Mouse (Mus musculus) limb, embryonic 14.5 days (tissue): Measurements from ENCODE around the gene Lhb. TPM values are rescaled to one million over a fixed set of nuclear protein-coding genes. Genes with fewer than 3 reads are reported as not detected.

Experiments used
- ATAC-seq: fragments of 200-750 bp; cut with Nextera tagmentation; 2 replicates; pipeline ENCODE4 v1.8.0; 2017; ENCODE audit warnings: low read depth, moderate number of reproducible peaks, moderate TSS enrichment; ENCODE audit not compliant: low FRiP score
- DNase-seq: peaks from one replicate; pipeline ENCODE4 v3.0.0-alpha.2; 2015; ENCODE audit warnings: low spot score
- H3K27ac ChIP-seq: fragments of 300-500 bp; sonication (generic); replicated peaks from 2 replicates; pipeline ENCODE4 v1.5.1; 2014; ENCODE audit warnings: low read depth, mild to moderate bottlenecking, low read length, moderate library complexity, mixed read lengths
- H3K27me3 ChIP-seq: fragments of 300-500 bp; sonication (generic); 2 replicates; pipeline ENCODE4 v1.6.1; 2014; ENCODE audit warnings: low read length, mixed read lengths; ENCODE audit not compliant: control insufficient read depth, insufficient read depth
- H3K36me3 ChIP-seq: fragments of 300-500 bp; sonication (generic); 2 replicates; pipeline ENCODE4 v1.6.1; 2014; ENCODE audit warnings: mild to moderate bottlenecking, low read length, moderate library complexity, mixed read lengths; ENCODE audit not compliant: control insufficient read depth, insufficient read depth
- H3K4me1 ChIP-seq: fragments of 300-500 bp; sonication (generic); 2 replicates; pipeline ENCODE4 v1.6.1; 2014; ENCODE audit warnings: antibody characterized with exemption, low read length, mixed read lengths; ENCODE audit not compliant: control insufficient read depth, insufficient read depth
- H3K4me2 ChIP-seq: fragments of 300-500 bp; sonication (generic); replicated peaks from 2 replicates; pipeline ENCODE4 v1.6.1; 2014; ENCODE audit warnings: low read depth, mild to moderate bottlenecking, low read length, moderate library complexity; ENCODE audit not compliant: severe bottlenecking
- H3K4me3 ChIP-seq: fragments of 300-500 bp; sonication (generic); replicated peaks from 2 replicates; pipeline ENCODE4 v1.5.1; 2014; ENCODE audit warnings: low read length
- H3K9ac ChIP-seq: fragments of 300-500 bp; sonication (generic); 2 replicates; pipeline ENCODE4 v1.6.1; 2014; ENCODE audit warnings: mild to moderate bottlenecking, low read depth, low read length, moderate library complexity; ENCODE audit not compliant: severe bottlenecking
- H3K9me3 ChIP-seq: fragments of 300-500 bp; sonication (generic); 2 replicates; pipeline ENCODE4 v1.6.1; 2016; ENCODE audit warnings: low read length; ENCODE audit not compliant: control insufficient read depth
- POLR2A ChIP-seq: fragments of 200-500 bp; IDR thresholded peaks from 2 replicates; pipeline ENCODE4 v1.8.0; 2012; ENCODE audit warnings: inconsistent platforms, mild to moderate bottlenecking, moderate library complexity, borderline replicate concordance; ENCODE audit not compliant: insufficient read depth, insufficient read length; ENCODE audit errors: extremely low read depth
- WGBS: fragments of 180-500 bp; shearing (Covaris S2); extraction: QIAGEN DNeasy Blood & Tissue Kit; methylation state at CpG from one replicate; pipeline ENCODE4 v1.1.7; 2014; 5-methylcytosine and 5-hydroxymethylcytosine counted together
- polyA plus RNA-seq, 2 experiments: library from polyadenylated mRNA; depleted of rRNA in 1 of 2; stranded (reverse) in 1 of 2; unstranded in 1 of 2; fragments of >200 nt; fragmentation: Nextera tagmentation in 1 of 2; extraction: Ambion mirVana in 1 of 2; gene quantifications; 2 replicates each; pipeline versions ENCODE4 v1.2.1 to v1.2.3; 2012 to 2014

The Lhb gene
- polyA plus RNA-seq, 2 experiments = 0.50 TPM; not detected in 1

- H3K4me3 ChIP-seq = no peak overlapping the region
- DNase-seq = no peak
- H3K36me3 ChIP-seq = no peaks in the 10 kb centered on the region
- H3K9me3 ChIP-seq = no peaks in the 10 kb centered on the region
- H3K27me3 ChIP-seq = peaks cover 61% of the 10 kb centered on the region
- no peak overlapping the region for H3K9ac ChIP-seq
- ATAC-seq = no peak
- no peak for TF ChIP-seq POLR2A
- H3K4me2 ChIP-seq = no peak overlapping the region
- WGBS = 68% methylated on average over 7 of the region's 7 CpGs
- peaks cover 3% of the 10 kb centered on the region; the same call in 1 of the 2 replicates for H3K4me1 ChIP-seq
- H3K27ac ChIP-seq = no peak overlapping the region
Measured at GRCm38 (mm10) chr7:45408351-45408750, 12.3 kb upstream of the Lhb start.

- Histone ChIP-seq H3K27ac (no peak overlapping the region), H3K9me3 (no peaks in the 10 kb centered on the region), H3K4me2 (no peak overlapping the region), H3K27me3 (peaks cover 67% of the 10 kb centered on the region), H3K36me3 (no peaks in the 10 kb centered on the region), H3K4me1 (peaks cover 5% of the 10 kb centered on the region), H3K4me3 (no peak overlapping the region), H3K9ac (no peak overlapping the region)
- ATAC-seq (no peak), DNase-seq (no peak)
- 83% methylated on average over 17 of the region's 17 CpGs for WGBS
- TF ChIP-seq POLR2A = no peak
Measured at GRCm38 (mm10) chr7:45408949-45409348, 11.7 kb upstream of the Lhb start.

DNA sequence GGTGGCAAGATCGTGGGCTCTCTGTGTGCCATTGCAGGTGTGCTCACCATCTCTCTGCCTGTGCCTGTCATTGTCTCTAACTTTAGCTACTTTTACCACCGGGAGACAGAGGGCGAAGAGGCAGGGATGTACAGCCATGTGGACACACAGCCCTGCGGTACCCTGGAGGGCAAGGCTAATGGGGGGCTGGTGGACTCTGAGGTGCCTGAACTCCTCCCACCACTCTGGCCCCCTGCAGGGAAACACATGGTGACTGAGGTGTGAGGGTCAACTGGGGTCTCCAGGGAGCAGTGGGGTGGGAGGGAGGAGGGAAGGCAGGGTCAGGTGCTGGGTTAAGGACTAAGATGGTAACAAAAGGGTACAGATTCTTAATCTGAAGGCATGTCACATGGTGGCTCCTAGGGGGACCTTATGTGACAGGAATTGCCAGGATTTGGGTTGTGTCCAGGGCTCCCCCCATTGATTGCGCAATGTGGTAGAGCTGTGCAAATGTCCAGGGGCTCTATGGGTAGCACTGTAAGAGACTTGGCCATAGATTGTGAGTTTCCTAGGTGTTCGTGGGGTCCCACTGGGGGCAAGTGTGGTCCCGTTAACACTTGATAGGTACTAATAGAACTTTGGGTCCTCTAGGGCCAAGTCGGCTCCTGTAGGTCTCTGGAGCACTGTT is 11.0 kb upstream of the Lhb start:
- no peak for ATAC-seq
- no peak for DNase-seq
- Histone ChIP-seq H3K27me3 (peaks cover 74% of the 10 kb centered on the region), H3K9ac (no peak overlapping the region), H3K4me1 (peaks cover 7% of the 10 kb centered on the region), H3K27ac (no peak overlapping the region), H3K4me2 (no peak overlapping the region), H3K36me3 (no peaks in the 10 kb centered on the region), H3K4me3 (no peak overlapping the region), H3K9me3 (no peaks in the 10 kb centered on the region)
- WGBS = 83% methylated on average over 8 of the region's 8 CpGs
- TF ChIP-seq POLR2A = no peak

- Histone ChIP-seq H3K27me3 (peaks cover 76% of the 10 kb centered on the region), H3K9ac (no peak overlapping the region), H3K4me2 (no peak overlapping the region), H3K27ac (no peak overlapping the region), H3K36me3 (no peaks in the 10 kb centered on the region), H3K9me3 (no peaks in the 10 kb centered on the region), H3K4me3 (no peak overlapping the region), H3K4me1 (peaks cover 4% of the 10 kb centered on the region)
- 81% methylated on average over 2 of the region's 2 CpGs for WGBS
- ATAC-seq = no peak
- TF ChIP-seq POLR2A = no peak
- no peak for DNase-seq
Measured at GRCm38 (mm10) chr7:45412421-45412820, 8.2 kb upstream of the Lhb start.

DNA sequence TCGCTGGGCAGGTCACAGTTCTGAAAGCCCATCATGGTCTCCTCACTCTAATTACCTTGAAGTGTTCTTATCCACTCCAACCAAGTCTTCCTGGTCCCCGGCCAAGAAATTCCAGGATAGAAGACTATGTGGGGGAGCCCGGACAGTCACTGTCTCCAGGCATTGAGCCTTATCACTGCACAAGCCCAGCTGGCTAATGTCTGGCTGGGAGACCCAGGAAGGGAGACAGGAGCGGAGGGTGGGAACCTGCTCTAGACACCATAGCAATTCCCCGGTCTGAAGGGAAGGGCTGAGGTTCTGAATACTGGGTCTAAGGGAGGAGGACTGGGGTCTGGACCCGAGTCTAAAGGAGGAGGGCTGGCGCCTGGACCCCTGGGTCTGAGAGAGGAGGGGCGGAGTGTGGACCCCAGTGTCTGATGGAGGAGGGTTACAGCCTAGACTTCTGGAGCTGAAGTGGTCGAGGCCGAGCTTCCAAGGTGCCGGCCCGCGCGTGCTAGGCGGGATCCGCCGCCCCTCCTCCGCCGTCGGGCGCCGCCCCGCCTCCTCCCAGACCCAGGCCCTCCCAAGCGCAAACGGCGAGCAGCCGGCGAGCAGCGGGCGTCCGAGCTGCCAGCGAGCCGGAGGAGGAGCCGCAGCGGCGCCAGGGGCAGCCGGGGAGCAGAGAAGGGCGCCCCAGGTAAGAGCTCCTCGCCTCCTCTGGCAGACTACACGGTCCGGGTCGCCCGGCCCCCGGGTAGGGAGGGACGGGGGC is 7.3 kb upstream of the Lhb start, which contains the start of gene Ntf5:
TSS of gene Ntf5 (plus strand) at position 583 of the 751 bp plus-strand sequence.
- H3K27me3 ChIP-seq = peaks cover 67% of the 10 kb centered on the region
- WGBS = 5% methylated on average over 37 of the region's 45 CpGs

More for the DNA sequence above, 7.3 kb upstream of the Lhb start, which contains the start of gene Ntf5:
- Histone ChIP-seq H3K36me3 (no peaks in the 10 kb centered on the region), H3K4me2 (peak within 1 kb of the TSS; percentile 83), H3K9ac (peak within 1 kb of the TSS; percentile 68), H3K4me3 (peak within 1 kb of the TSS; percentile 58), H3K27ac (no peak within 1 kb of the TSS; the same call in 1 of the 2 replicates), H3K4me1 (peaks cover 4% of the 10 kb centered on the region), H3K9me3 (no peaks in the 10 kb centered on the region)
- no peak for TF ChIP-seq POLR2A
- ATAC-seq (peak; percentile 58), DNase-seq (no peak)
